Mouse (Mus musculus) kidney, adult 2 months (tissue): Measurements from ENCODE around the gene Rhoa.

Experiments
- CTCF ChIP-seq: fragments of 200-500 bp; conservative IDR thresholded peaks from 2 replicates; pipeline ENCODE4 v1.5.1; 2011; ENCODE audit warnings: low read depth, mild to moderate bottlenecking, control low read depth, low read length, moderate library complexity, mixed read lengths; ENCODE audit not compliant: insufficient read depth, insufficient read length
- POLR2A ChIP-seq: fragments of 200-500 bp; IDR thresholded peaks from one replicate; pipeline ENCODE4 v1.6.1; 2011; ENCODE audit warnings: low read depth, low read length, control low read depth

GRCm38 (mm10) chr9:108273485-108273884 is 32.4 kb upstream of the Rhoa start:
- TF ChIP-seq CTCF (no peak), POLR2A (no peak)
